Mouse (Mus musculus) hindbrain, embryonic 14.5 days (tissue): ENCODE data around the gene Apba1. TPM values are rescaled to one million over a fixed set of nuclear protein-coding genes. Genes with fewer than 3 reads are reported as not detected.

Experiments
- ATAC-seq: fragments of 200-750 bp; cut with Nextera tagmentation; 2 replicates; pipeline ENCODE4 v1.8.0; 2017; ENCODE audit warnings: moderate number of reproducible peaks, mild to moderate bottlenecking, moderate TSS enrichment, moderate library complexity; ENCODE audit not compliant: low FRiP score
- DNase-seq: peaks from one replicate; pipeline ENCODE4 v3.0.0-alpha.2; 2015; ENCODE audit warnings: low spot score
- H3K27ac ChIP-seq: fragments of 300-500 bp; sonication (generic); 2 replicates; pipeline ENCODE4 v1.5.1; 2014; ENCODE audit warnings: mild to moderate bottlenecking, moderate library complexity
- H3K27me3 ChIP-seq: fragments of 300-500 bp; sonication (generic); 2 replicates; pipeline ENCODE4 v1.6.1; 2014; ENCODE audit warnings: mild to moderate bottlenecking, low read length, mixed read lengths; ENCODE audit not compliant: control insufficient read depth, insufficient read depth
- H3K36me3 ChIP-seq: fragments of 300-500 bp; sonication (generic); replicated peaks from 2 replicates; pipeline ENCODE4 v1.6.1; 2014; ENCODE audit not compliant: control insufficient read depth, insufficient read depth
- H3K4me1 ChIP-seq: fragments of 300-500 bp; sonication (generic); replicated peaks from 2 replicates; pipeline ENCODE4 v1.6.1; 2014; ENCODE audit warnings: antibody characterized with exemption, low read length, mixed read lengths; ENCODE audit not compliant: control insufficient read depth, insufficient read depth
- H3K4me2 ChIP-seq: fragments of 300-500 bp; sonication (generic); replicated peaks from 2 replicates; pipeline ENCODE4 v1.6.1; 2014; ENCODE audit warnings: mild to moderate bottlenecking, moderate library complexity
- H3K4me3 ChIP-seq: fragments of 300-500 bp; sonication (generic); replicated peaks from 2 replicates; pipeline ENCODE4 v1.5.1; 2014; ENCODE audit warnings: mild to moderate bottlenecking, low read length
- H3K9ac ChIP-seq: fragments of 300-500 bp; sonication (generic); 2 replicates; pipeline ENCODE4 v1.6.1; 2014
- H3K9me3 ChIP-seq: fragments of 300-500 bp; sonication (generic); 2 replicates; pipeline ENCODE4 v1.6.1; 2016; ENCODE audit warnings: low read length; ENCODE audit not compliant: control insufficient read depth
- WGBS: fragments of 180-500 bp; shearing (Covaris S2); extraction: QIAGEN DNeasy Blood & Tissue Kit; methylation state at CpG from one replicate; pipeline ENCODE4 v1.1.7; 2014; 5-methylcytosine and 5-hydroxymethylcytosine counted together
- polyA plus RNA-seq: library from polyadenylated mRNA; unstranded; fragments of >200 nt; fragmentation: Nextera tagmentation; extraction: Ambion mirVana; gene quantifications from 2 replicates; pipeline ENCODE4 v1.2.1, GENCODE M21; 2014

Gene Apba1
- polyA plus RNA-seq, 1 experiment from 2014 or later: 14.6 TPM

DNA sequence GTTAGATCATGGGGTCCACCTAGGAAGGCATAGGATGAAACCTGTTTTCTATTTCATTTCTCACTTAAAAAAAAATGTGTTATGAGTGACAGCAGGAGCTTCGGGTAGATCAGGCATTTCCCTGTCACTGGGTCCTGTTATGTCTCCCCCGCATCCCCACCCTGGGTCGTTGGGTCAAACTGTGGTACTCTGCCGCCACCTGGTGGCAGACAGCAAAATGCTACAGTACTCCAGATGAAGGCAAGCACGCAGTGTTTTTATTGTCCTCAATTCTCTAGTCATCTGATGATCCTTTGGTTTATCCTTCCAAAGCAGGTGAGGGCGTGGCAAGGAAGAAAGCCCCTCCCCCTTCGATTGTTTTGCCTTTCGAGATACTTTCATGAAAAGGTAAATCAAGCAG, 202.8 kb downstream of the Apba1 start:
- no peaks in the 10 kb centered on the region for H3K27me3 ChIP-seq
- no peak overlapping the region for H3K4me3 ChIP-seq
- no peaks in the 10 kb centered on the region for H3K9me3 ChIP-seq
- DNase-seq (peak; percentile 82), ATAC-seq (peak; percentile 75)
- no peak overlapping the region for H3K9ac ChIP-seq
- no peaks in the 10 kb centered on the region for H3K36me3 ChIP-seq
- peaks cover 13% of the 10 kb centered on the region; the same call in 1 of the 2 replicates for H3K4me1 ChIP-seq
- no peak overlapping the region for H3K4me2 ChIP-seq
- H3K27ac ChIP-seq: no peak overlapping the region
- 2% methylated on average over 8 of the region's 8 CpGs for WGBS

DNA sequence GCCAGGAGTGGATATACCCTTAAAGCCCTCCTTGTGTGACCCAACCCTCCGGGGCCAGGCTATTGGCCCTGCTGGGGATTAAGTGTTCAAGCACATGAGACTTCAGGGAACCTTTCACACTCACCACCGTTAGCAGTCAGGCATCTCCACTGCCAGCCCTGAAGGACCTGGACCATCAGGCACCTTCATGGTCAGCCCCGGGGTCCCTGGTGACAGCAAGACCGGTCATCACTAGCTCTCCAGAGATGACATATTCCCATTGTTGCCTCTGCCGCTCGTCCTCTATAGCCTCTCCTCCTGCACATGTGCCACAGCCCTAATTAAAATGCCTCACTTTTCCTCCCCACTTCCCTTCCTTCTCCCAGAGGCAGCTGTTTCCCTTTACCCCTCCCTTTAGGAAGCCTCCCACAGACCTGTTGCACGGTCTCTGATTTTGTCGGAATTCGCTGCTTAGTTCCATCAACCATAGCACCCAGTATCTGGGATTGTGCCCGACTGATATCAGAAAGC, 205.8 kb downstream of the Apba1 start:
- Histone ChIP-seq H3K4me3 (no peak overlapping the region), H3K36me3 (no peaks in the 10 kb centered on the region), H3K9me3 (no peaks in the 10 kb centered on the region), H3K4me2 (no peak overlapping the region), H3K4me1 (peaks cover 13% of the 10 kb centered on the region; the same call in 1 of the 2 replicates), H3K9ac (no peak overlapping the region), H3K27me3 (no peaks in the 10 kb centered on the region), H3K27ac (no peak overlapping the region)
- 61% methylated on average over 10 of the region's 10 CpGs for WGBS
- no peak for ATAC-seq
- no peak for DNase-seq

GRCm38 (mm10) chr19:23966376-23966775, 207.7 kb downstream of the Apba1 start:
- Histone ChIP-seq H3K9ac (no peak overlapping the region), H3K9me3 (no peaks in the 10 kb centered on the region)
- 94% methylated on average over 9 of the region's 9 CpGs for WGBS

GRCm38 (mm10) chr19:23967156-23967555, 208.5 kb downstream of the Apba1 start:
- Histone ChIP-seq H3K9me3 (no peaks in the 10 kb centered on the region), H3K27me3 (no peaks in the 10 kb centered on the region), H3K27ac (no peak overlapping the region), H3K36me3 (no peaks in the 10 kb centered on the region), H3K4me1 (no peaks in the 10 kb centered on the region), H3K4me3 (no peak overlapping the region), H3K9ac (no peak overlapping the region), H3K4me2 (no peak overlapping the region)
- DNase-seq (no peak), ATAC-seq (no peak)
- WGBS: 71% methylated on average over 2 of the region's 2 CpGs

More at GRCm38 (mm10) chr19:23966376-23966775, 207.7 kb downstream of the Apba1 start:
- no peaks in the 10 kb centered on the region for H3K27me3 ChIP-seq
- no peak overlapping the region for H3K4me3 ChIP-seq
- H3K36me3 ChIP-seq: no peaks in the 10 kb centered on the region
- no peak overlapping the region for H3K4me2 ChIP-seq
- H3K4me1 ChIP-seq: no peaks in the 10 kb centered on the region
- DNase-seq (no peak), ATAC-seq (no peak)
- H3K27ac ChIP-seq: no peak overlapping the region

GRCm38 (mm10) chr19:23968125-23968861, 209.6 kb downstream of the Apba1 start:
- no peaks in the 10 kb centered on the region for H3K36me3 ChIP-seq
- ATAC-seq (no peak), DNase-seq (no peak)
- H3K27me3 ChIP-seq: no peaks in the 10 kb centered on the region
- H3K4me3 ChIP-seq: no peak overlapping the region
- no peak overlapping the region for H3K9ac ChIP-seq
- H3K9me3 ChIP-seq: no peaks in the 10 kb centered on the region
- H3K4me1 ChIP-seq: peaks cover 9% of the 10 kb centered on the region; the same call in 1 of the 2 replicates
- 52% methylated on average over 5 of the region's 5 CpGs for WGBS
- no peak overlapping the region for H3K4me2 ChIP-seq
- no peak overlapping the region for H3K27ac ChIP-seq

DNA sequence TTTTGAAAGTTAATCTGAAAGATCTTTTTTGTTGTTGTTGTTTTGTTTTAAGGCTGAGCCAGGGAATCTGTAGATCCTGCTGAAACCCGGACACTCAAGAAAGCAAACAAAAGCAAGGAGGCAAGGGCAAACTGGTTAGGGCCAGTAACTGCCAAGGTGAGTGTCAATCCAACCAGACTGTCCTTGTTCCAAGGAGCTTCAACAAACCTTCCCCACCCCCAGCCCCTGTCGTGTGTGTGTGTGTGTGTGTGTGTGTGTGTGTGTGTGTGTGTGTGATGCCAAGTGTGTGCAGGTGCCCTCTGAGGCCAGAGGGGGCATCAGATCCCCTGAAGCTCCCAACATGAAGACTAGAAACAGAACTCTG, 210.2 kb downstream of the Apba1 start:
- ATAC-seq (no peak), DNase-seq (no peak)
- Histone ChIP-seq H3K27ac (no peak overlapping the region), H3K27me3 (no peaks in the 10 kb centered on the region), H3K4me3 (no peak overlapping the region), H3K36me3 (no peaks in the 10 kb centered on the region), H3K9me3 (no peaks in the 10 kb centered on the region), H3K4me1 (peaks cover 10% of the 10 kb centered on the region; the same call in 1 of the 2 replicates), H3K4me2 (no peak overlapping the region), H3K9ac (no peak overlapping the region)
- WGBS: 87% methylated on average over 2 of the region's 2 CpGs

GRCm38 (mm10) chr19:23970374-23970773, 211.7 kb downstream of the Apba1 start:
- WGBS: 93% methylated on average over 3 of the region's 3 CpGs
- Histone ChIP-seq H3K9me3 (no peaks in the 10 kb centered on the region), H3K4me3 (no peak overlapping the region), H3K36me3 (no peaks in the 10 kb centered on the region), H3K9ac (no peak overlapping the region), H3K27ac (no peak overlapping the region), H3K4me2 (no peak overlapping the region), H3K4me1 (peaks cover 10% of the 10 kb centered on the region; the same call in 1 of the 2 replicates), H3K27me3 (no peaks in the 10 kb centered on the region)
- DNase-seq (no peak), ATAC-seq (no peak)

- Histone ChIP-seq H3K27me3 (no peaks in the 10 kb centered on the region), H3K27ac (no peak overlapping the region), H3K9ac (no peak overlapping the region), H3K4me1 (peaks cover 10% of the 10 kb centered on the region; the same call in 1 of the 2 replicates), H3K9me3 (no peaks in the 10 kb centered on the region), H3K4me2 (no peak overlapping the region), H3K4me3 (no peak overlapping the region), H3K36me3 (no peaks in the 10 kb centered on the region)
- 94% methylated on average over 7 of the region's 7 CpGs for WGBS
- ATAC-seq (no peak), DNase-seq (no peak)
Observed at GRCm38 (mm10) chr19:23971391-23971790, 212.7 kb downstream of the Apba1 start.

GRCm38 (mm10) chr19:23972881-23973649, 214.4 kb downstream of the Apba1 start:
- WGBS: 61% methylated on average over 16 of the region's 16 CpGs

More at GRCm38 (mm10) chr19:23972881-23973649, 214.4 kb downstream of the Apba1 start:
- Histone ChIP-seq H3K27me3 (no peaks in the 10 kb centered on the region), H3K4me3 (no peak overlapping the region), H3K9ac (no peak overlapping the region), H3K4me2 (no peak overlapping the region), H3K27ac (peak overlapping the region; percentile 32), H3K9me3 (no peaks in the 10 kb centered on the region), H3K36me3 (no peaks in the 10 kb centered on the region), H3K4me1 (peaks cover 10% of the 10 kb centered on the region; the same call in 1 of the 2 replicates)
- DNase-seq (peak; percentile 43), ATAC-seq (peak; percentile 70; the same call in 1 of the 2 replicates)
